Mouse (Mus musculus) cerebellum, adult 2 months (tissue): ENCODE results near the gene Ccdc13.

ENCODE experiments used
- CTCF ChIP-seq: fragments of 200-500 bp; IDR thresholded peaks from 2 replicates; pipeline ENCODE4 v1.5.1; 2011; ENCODE audit warnings: low read depth, mild to moderate bottlenecking, control low read depth, low read length, moderate library complexity, borderline replicate concordance; ENCODE audit not compliant: insufficient read depth
- POLR2A ChIP-seq: fragments of 200-500 bp; IDR thresholded peaks from 2 replicates; pipeline ENCODE4 v1.6.1; 2011; ENCODE audit warnings: low read length, control low read depth, borderline replicate concordance; ENCODE audit not compliant: insufficient read depth

- TF ChIP-seq CTCF (no peak), POLR2A (no peak)
Observed at GRCm38 (mm10) chr9:121819073-121819770, 20.0 kb downstream of the Ccdc13 start.
